Mouse (Mus musculus) lung, postnatal 14 days (tissue): ENCODE measurements around the gene Ager.
A peak's percentile ranks its signal among the peaks of the same experiment; 100 is the strongest.

ENCODE experiments used
- DNase-seq: peaks from one replicate; pipeline ENCODE4 v3.0.0; 2021

The Ager gene

DNA sequence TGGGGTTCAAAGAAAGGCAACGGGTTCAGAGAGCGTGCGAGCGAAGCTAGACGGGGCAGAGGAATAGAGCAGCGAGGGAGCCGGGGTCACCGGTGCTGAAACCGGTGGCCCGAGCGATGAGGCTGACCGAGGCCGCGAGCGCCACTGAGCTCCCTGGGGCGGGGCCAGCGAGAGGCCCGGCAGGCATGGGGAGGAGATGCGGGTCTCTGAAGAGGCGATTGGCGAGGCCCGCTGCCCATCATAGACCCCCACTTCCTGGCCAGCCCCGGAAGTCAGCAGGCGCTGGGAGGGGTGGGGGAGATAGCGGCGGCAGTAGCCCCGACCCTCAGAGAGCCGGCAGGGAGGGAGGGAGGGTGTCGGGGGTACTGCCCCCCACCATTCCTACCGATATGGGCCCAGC, 7.9 kb downstream of the Ager start:
- DNase-seq: peak; percentile 98

DNA sequence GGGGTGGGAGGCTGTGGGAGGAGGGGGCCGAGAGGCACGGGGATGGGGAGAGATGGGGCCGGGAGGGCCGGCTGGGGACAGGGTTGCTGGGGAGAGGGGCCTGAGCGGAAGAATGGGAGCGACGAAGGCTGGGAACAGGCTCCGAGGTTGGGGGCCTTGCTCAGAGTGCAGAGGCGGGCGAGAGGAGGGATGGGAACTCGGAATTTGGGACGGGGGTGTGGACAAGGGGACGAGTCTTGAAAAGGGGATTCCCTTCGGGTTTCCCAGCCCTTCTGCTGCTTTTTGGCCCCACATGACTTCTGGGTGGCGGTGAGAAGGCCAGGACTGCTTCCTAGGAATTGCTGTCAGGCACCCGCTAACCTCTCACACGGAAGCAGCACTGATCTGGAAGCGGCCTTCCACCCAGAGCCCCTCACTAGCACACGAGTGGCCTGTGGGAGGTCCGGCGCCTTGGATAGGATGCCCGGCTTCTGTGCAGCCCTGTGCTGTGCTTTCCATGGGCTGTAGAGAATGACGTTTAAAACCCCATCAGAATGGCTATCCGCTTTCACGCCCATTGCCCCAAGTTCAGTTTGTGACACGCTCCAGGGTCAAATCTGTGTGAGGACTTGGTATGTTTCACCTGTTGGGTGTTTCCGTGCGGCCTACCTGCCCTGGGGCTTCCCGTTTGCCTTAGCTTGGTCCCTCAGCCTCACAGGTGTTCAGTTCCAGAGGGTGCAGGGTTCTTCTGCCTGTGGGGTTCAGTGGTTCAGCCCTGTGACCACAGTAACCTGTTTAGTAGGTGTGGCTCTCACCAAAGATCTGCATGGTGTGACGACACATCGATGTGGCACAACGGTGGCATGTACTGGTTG, 8.8 kb downstream of the Ager start:
- no peak for DNase-seq

DNA sequence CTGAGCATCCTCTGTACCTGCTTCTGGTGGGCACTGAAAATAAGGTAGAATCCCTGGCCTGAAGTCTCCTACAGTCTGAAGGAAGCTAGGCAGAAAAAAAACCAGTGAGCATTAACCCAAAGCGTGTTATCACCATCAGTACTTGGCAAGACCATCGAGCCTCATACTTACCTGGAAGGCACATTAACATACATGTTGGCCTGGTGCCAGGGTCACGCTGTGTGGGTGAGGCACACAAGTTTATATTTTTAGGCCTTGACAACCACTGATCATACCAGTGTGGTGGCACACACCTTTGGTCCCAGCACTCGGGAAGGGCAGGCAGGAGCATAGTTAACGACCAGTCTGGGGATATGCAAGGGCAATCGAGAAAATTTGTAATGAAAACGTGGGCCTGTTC, 10.3 kb downstream of the Ager start:
- DNase-seq: no peak

DNA sequence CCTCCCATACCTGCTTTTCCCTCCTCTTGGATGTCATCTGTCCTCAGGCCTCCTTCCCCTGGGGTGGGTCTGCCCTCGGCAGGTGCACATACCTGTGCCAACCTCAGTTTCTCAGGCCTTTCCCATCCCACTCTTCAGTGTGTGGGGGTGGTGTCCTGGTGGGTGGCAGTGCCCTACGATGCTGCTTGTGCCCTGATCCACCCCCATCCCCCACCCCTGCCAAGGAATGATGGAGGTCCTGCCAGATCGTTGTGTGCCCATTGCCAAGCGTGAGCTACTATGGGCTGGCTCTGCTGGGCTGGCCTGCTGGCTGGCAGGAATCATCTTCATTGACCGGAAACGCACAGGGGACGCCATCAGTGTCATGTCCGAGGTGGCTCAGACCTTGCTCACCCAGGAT, 13.4 kb downstream of the Ager start:
- DNase-seq: no peak

DNA sequence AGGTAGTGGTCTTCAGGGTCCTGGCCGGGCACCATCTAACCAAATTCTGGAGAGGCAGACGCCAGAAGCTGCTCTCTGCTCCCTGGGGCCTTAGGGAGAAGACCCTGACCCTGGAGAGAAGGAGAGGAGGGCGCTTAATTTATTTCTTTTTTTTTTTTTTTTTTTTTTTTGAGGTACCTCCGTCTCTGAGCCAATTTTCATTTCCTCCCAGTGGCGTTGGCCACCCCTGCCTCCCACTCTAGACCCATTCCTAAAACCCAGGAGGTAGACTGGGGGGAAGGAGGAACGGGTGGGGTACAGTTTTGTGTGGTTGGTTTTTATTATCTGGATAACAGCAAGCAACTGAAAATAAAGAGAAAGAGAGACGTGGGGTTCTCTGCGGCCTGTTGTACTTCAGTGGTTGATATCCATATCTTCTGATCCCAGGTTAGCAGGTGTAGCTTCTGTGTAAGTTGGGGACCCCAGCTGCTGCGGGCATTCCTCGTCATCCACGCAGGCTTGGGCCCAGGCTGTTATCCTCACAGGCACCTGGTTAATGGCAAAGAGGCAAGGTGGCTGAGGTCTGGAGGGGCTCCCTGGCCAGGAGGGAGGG, 15.5 kb downstream of the Ager start:
- no peak for DNase-seq

DNA sequence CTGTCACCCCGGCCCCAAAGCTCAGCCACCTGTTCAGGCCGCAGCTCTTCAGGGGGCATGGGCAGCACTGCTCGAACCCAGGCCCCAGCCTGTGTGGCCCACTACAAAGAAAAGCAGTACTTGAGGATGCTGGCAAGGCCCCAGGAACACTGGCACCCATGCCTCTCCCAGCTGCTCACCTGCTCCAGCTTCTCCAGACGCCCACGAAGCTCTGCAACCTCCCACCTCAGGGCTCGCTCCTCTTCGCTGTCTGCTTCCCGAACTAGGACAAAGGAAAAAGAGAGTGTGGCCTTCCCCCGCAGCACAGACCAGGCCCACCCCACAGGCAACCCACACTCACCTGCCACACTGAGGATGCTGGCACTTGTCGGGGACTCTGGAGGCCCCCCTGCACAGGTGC, 16.2 kb downstream of the Ager start:
- no peak for DNase-seq

DNA sequence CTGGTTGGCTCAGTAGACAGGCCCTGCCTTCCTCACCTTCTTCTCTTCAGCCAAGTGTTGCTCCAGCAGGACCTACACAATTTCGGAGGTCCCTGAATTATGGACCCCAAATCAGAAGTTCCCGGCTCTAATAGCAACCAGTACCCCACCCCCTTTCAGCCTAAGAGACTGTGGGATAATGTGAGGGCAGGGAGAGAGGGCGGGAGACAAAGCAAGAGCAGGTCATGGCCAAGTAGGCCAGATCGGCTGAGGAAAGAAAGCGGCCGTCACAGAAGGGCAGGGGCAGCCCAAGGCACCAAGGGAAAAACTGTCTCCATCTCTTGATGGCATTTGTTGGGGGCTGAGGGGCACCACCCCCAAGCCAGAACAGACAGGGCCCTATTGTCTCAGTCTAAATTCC, 18.2 kb downstream of the Ager start, which contains the start of gene Egfl8:
TSS of gene Egfl8 (minus strand) at position 101 of the 400 bp plus-strand sequence.
- DNase-seq: no peak

DNA sequence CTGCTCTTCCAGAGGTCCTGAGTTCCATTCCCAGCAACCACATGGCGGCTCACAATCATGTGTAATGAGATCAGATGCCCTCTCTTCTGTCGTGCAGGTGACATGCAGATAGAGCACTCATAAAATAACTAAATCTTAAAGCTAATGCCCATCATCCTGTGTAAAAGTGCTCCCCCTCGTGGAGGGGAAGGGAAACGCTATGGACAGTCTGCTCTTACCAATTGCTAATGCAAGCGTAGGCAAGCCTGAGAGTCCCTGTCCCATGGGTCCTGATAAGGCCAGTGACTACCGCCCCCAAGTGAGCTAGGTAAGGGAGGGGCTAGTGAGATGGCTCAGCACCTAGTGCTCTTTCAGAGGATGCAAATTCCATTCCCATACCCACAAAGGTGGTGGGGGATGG, 21.3 kb downstream of the Ager start:
- peak; percentile 87 for DNase-seq

DNA sequence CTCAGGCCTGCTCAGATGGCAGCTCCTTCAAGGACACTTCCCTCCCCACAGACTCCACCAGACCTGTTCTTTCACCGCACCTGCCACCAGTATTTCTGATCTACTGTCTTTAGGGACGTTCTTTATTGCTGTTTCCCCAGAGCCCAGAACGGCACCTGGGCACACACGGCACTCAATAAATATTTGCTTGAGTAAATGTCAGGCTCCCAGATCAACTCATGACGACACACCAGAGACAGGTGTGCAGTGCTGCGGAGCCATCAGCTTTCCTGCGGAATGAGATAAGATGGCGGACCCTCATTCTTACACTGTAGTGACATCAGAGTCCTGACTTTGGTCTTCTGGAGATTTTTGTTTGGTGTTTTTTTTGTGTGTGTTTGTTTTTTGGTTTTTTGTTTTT, 23.3 kb downstream of the Ager start:
- DNase-seq: no peak

DNA sequence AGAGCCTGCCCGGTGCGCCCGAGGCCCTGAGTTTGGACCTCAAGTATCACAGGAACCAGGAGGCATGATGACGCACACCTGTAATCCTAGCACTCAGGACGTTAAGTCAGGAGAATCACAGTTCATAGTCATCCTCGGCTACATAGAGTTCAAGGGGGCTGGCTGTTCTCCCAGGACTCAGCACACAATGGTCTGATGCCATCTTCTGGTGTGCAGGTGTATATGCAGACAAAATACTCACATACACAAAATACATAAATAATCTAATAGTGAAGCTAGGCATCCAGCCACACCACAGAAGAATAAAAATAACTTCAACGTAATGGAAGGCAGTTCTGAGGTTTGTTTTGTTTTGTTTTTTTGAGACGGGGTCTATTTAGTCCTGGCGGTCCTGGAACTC, 25.5 kb downstream of the Ager start:
- no peak for DNase-seq

DNA sequence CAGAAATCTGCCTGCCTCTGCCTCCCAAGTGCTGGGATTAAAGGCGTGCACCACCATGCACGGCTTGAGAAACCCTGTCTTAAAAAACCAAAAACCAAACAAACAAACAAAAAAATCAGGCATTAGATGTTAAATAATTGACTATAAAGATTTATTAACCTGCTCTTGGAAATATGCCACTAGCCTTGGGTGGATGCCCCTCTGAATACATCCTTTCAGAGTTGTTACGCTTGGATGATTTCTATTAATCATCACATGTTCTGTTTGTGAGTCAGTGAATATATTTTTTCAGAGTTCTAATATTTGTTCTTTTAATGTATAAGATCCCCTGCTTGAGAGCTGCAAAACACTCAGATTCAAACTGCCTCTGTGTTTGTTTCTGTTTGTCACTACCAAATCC, 27.3 kb downstream of the Ager start:
- DNase-seq: no peak

DNA sequence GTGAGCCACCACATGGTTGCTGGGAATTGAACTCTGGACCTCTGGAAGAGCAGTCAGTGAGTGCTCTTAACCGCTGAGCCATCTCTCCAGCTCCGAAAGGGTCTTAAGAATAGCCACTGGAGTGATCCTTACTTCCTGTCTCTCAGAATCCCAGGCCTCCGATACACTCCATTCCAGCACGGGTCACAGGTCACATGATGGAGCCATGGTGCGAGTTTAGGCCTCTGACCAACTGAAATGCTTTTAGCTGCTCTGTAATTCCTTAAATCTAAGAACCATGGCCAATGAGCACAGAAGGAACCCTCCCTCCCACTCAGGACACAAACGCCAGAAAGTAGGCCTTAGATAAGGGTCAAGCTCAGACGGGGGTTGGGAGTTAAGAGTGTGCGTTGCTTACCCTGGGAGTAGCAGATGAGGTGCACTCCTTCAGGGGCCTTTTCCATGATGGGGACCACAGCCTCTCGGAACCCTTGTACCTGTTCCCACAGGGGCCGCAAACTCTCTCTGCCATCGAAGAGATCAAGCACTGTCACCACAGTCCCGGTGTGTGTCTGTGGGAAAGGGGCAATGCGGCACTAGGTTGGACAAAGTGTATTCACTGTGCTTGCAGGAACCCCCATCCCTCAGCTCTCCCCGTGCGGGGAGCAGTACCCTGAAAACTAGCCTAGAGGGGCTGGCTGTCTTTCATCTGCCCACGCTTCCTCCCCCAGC, 28.6 kb downstream of the Ager start:
- no peak for DNase-seq

DNA sequence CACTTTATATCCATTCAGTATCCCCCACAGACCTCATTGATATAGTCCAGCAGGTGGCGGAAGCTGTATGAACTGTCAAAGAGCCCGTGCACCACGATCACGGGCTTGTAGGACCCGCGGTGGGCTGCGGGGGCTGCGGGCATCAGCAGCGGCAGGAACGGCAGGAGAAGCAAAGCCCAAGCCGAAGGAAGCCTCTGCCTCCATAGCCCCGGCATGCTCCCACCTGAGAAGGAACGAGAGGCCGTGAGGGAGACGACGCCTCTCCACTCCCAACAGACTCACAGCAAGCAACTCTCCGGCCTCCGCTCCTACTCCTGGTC, 29.1 kb downstream of the Ager start:
- no peak for DNase-seq

DNA sequence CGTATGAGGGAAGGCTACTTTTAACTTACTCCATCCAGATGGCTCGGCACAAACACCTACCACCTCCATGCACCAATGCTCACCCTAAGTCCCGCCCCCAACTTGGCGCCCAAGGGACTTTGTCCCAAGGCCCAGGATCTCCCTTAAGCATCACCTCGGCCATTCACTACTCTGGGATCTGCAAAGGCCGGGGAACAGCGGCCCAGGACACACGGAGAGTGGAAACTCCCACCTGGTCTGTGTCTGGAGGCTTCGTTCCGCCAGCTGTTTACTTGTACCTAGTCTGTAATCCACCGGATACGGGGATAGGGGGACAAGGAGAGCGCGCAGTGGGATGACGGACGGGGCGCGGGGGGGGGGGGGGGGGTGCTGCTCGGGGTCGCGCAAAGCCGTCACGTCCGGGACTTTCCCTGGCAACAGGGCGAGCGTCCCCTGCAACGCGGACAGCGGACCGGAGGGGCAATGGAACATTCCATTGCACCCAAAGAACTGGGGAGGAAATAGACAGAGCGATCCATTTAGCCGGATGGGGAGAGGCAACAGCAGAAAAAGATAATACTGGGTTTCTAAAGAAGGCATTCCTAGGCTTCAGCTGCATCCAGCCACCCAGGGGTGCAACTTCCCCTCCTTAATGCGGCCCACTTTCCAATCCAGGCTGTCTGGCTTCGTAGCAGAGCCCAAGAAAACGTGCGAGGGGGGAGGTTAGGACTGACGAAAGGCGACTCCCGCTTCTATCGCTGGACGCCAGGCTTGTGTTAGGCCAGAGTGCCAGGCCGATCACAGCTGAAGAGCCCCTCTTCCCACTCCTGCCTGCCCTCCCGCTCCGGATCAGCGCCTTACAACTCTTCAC, 29.7 kb downstream of the Ager start:
- peak; percentile 84 for DNase-seq

DNA sequence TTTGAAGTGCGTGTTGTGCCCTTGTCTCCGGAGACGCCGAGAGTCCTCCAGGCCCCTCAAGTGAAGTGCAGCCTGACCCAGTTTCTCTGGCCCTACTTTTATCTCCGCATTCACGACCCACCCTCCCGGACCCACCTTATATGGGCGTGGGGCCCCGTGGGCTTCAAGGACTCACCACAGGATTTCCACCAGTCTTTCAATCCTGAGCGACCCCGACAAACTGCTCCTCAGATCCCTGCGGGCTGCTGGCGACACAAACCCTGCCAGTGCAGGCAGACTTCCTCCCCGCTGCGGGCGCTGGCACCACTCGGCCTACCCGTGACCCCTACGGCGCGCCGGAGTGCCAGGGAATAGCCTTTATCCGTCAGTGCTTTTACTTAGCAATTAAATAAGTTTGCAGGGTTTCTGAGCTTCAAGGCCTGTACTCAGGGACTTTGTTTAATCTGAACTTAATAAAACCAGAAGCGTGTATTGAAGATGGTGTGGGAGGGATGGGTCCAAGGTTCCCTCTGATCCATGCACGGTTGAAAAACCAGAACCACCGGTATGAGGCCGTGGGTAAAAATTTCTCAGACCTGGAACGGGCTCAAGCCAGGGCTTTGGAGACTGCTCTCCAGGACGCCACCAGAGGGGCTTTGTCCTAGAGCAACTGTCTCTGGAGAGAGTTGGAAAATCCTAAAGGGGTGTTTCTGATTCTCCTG, 30.4 kb downstream of the Ager start, which contains the start of gene Ppt2:
TSS of gene Ppt2 (minus strand) at position 568 of the 701 bp plus-strand sequence.
- DNase-seq: peak; percentile 62

DNA sequence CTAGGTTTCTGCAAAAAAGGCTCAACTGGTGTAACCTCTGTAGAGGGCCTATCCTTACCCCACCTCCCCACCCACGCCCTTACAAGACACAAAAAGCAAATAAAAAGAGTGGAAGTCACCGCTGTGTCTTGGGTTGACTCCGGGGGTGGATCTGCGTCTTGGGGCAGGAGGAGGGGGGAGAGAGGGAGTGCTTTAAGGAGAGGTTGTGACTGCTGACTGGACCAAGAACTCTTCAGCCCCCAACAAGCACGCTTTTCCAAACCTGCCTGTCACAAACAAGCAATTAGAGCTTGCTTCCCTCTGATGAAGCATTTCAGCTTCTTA, 30.9 kb downstream of the Ager start:
- no peak for DNase-seq

DNA sequence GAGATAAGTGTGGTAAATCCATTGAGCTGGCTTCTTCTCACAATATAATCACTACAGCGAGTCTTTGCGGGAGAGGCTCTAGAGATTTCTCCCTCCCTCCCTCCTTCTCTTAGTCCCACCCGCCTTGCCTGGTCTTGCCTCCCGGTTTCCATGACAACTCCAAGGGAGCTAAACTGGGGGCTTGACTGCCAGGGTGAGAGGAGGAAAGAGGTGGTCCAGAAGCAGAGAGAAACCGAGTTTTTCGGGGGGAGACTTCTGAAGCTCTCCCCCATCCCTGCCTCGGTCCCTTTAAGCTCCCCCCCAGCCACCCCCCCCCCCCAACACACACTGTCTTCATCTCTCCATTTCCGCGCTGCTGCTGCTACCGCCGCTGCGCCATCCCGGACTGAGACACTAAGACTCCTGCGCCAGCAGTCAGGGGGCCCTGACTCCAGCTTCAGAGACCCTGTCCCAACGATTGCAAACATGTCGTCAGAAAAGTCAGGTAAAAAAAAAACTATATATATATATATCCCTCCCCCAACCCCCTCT, 31.6 kb downstream of the Ager start, which contains the start of gene Prrt1:
TSS of gene Prrt1 (plus strand) at position 313 of the 531 bp plus-strand sequence.
- no peak for DNase-seq

DNA sequence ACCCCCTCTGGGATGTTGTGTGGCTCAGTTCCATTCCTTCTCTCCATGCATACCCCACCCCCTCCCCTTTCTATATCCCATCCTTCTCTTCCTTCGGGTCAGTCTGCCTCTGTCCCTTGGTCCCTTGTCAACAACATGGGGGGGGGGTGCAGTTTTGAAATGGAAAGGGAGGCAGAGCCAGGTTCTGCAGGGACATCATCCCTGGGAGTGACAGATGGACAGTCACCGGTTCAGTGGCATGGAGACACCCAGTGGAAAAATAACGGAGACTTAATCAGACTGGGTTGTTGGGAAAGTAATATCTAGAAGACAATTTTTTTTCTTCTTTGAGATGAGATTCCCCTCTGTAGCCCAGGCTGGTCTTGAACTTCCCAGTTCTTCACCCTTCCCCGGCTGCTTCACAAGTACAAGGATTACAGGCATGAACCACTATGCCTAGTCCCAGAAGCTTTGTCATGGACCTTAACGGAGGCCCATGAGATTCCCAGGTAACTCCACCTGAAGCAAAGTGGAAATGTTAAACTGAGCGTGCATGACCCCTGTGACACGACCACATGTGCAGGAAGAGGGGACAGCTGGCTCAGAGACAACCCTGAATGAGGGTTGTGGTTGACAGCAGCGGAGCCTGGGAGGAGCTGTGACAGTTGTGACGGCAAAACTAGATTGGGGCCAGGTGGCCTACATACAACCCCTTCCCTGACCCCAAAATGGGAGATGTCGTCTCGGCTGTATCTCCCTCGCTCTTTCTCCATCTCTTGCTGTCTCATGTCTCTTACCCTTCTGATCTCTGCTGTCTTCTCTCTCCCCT, 32.3 kb downstream of the Ager start:
- no peak for DNase-seq

DNA sequence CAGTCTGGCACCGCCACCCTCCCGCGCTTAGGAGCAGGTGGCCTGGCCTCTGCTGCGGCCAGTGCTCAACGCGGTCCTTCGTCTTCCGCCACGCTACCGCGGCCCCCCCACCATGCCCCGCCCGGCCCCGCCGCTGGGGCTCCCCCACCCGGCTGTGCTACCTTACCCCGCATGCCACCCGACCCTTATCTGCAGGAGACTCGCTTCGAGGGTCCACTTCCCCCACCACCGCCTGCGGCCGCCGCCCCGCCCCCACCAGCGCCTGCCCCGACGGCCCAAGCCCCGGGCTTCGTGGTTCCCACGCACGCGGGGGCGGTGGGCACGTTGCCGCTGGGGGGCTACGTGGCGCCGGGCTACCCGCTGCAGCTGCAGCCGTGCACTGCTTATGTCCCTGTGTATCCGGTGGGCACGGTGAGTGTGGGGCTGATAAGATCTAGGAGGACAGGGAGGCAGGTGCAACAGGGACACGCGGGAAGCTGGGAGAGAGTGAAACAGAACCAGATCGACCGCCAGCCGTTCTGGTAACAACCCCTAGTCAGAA, 33.2 kb downstream of the Ager start:
- no peak for DNase-seq

DNA sequence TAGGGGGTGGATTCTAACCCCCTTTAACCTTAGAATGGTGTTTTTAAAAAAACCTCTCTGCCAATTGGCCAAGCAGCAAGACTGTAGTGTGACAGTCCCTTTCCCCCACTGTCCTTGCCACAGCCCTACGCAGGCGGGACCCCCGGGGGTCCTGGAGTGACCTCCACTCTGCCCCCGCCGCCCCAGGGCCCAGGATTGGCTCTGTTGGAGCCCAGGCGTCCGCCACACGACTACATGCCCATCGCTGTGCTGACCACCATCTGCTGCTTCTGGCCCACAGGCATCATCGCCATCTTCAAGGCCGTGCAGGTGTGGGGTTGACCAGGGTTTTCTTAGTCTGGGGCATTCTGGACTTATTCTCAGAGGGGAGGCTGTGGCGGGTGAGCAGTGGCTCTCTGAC, 34.0 kb downstream of the Ager start:
- DNase-seq: no peak

DNA sequence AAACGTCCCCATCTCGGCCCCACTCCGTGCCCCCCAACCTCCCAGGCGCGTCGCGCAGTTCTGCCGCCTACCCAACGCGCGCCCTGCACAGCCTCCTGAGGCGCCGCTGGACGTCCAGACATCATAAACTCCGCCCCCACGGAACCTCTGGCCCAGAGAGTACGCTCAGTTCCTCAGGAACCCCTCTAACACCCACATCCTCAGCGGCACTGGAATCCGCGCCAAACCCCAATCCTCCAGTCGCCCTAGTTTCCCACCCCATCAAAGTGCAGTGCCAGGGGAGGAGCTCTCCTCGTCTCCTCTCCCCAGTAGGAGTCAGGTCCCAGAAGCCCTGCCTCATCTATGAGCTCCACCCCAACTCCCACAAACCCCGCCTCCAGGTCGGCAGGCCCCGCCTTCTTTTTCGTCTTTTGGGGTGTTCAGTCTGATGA, 34.6 kb downstream of the Ager start:
- DNase-seq: peak; percentile 81
